Mouse (Mus musculus) forebrain, embryonic 12.5 days (tissue): ENCODE measurements around the gene Rerg. TPM values are rescaled to one million over a fixed set of nuclear protein-coding genes. Genes with fewer than 3 reads are reported as not detected.

Experiments
- ATAC-seq: fragments of 200-750 bp; cut with Nextera tagmentation; 2 replicates; pipeline ENCODE4 v1.8.0; 2017; ENCODE audit warnings: moderate TSS enrichment; ENCODE audit not compliant: low FRiP score
- H3K27ac ChIP-seq: fragments of 300-500 bp; sonication (generic); 2 replicates; pipeline ENCODE4 v1.5.1; 2016; ENCODE audit warnings: mild to moderate bottlenecking
- H3K27me3 ChIP-seq: fragments of 300-500 bp; sonication (generic); 2 replicates; pipeline ENCODE4 v1.6.1; 2016; ENCODE audit warnings: mild to moderate bottlenecking
- H3K36me3 ChIP-seq: fragments of 300-500 bp; sonication (generic); replicated peaks from 2 replicates; pipeline ENCODE4 v1.6.1; 2016; ENCODE audit warnings: mild to moderate bottlenecking
- H3K4me1 ChIP-seq: fragments of 300-500 bp; sonication (generic); 2 replicates; pipeline ENCODE4 v1.6.1; 2016
- H3K4me2 ChIP-seq: fragments of 300-500 bp; sonication (generic); 2 replicates; pipeline ENCODE4 v1.6.1; 2016; ENCODE audit warnings: mild to moderate bottlenecking, moderate library complexity
- H3K4me3 ChIP-seq: fragments of 300-500 bp; sonication (generic); replicated peaks from 2 replicates; pipeline ENCODE4 v1.5.1; 2016; ENCODE audit warnings: mild to moderate bottlenecking
- H3K9ac ChIP-seq: fragments of 300-500 bp; sonication (generic); 2 replicates; pipeline ENCODE4 v1.6.1; 2016; ENCODE audit warnings: mild to moderate bottlenecking
- H3K9me3 ChIP-seq: fragments of 300-500 bp; sonication (generic); 2 replicates; pipeline ENCODE4 v1.6.1; 2016
- WGBS: fragments of 180-500 bp; shearing (Covaris S2); methylation state at CpG from one replicate; pipeline ENCODE4 v1.1.7; 2016; 5-methylcytosine and 5-hydroxymethylcytosine counted together
- polyA plus RNA-seq: library from polyadenylated mRNA; unstranded; fragments of >200 nt; fragmentation: Nextera tagmentation; extraction: Ambion mirVana; gene quantifications from 2 replicates; pipeline ENCODE4 v1.2.1, GENCODE M21; 2016

Gene Rerg
- polyA plus RNA-seq, 1 experiment from 2014 or later: 4.2 TPM

GRCm38 (mm10) chr6:137088469-137088868 lies 81.8 kb downstream of the Rerg start:
- Histone ChIP-seq H3K4me3 (no peak overlapping the region), H3K27ac (no peak overlapping the region), H3K9ac (no peak overlapping the region), H3K4me2 (no peak overlapping the region), H3K4me1 (no peaks in the 10 kb centered on the region), H3K27me3 (no peaks in the 10 kb centered on the region), H3K36me3 (no peaks in the 10 kb centered on the region), H3K9me3 (0 out of 2 replicates have a peak, but pooled peaks cover 4% of the 10 kb centered on the region)
- no peak for ATAC-seq
- WGBS: 79% methylated on average over 6 of the region's 6 CpGs

GRCm38 (mm10) chr6:137087956-137088355 lies 82.3 kb downstream of the Rerg start:
- H3K36me3 ChIP-seq: no peaks in the 10 kb centered on the region
- H3K27me3 ChIP-seq: no peaks in the 10 kb centered on the region
- no peaks in the 10 kb centered on the region for H3K4me1 ChIP-seq
- H3K9ac ChIP-seq: no peak overlapping the region
- H3K4me3 ChIP-seq: no peak overlapping the region
- H3K4me2 ChIP-seq: no peak overlapping the region
- H3K9me3 ChIP-seq: 0 out of 2 replicates have a peak, but pooled peaks cover 4% of the 10 kb centered on the region
- ATAC-seq: no peak
- H3K27ac ChIP-seq: no peak overlapping the region
- 85% methylated on average over 5 of the region's 5 CpGs for WGBS

- no peaks in the 10 kb centered on the region for H3K4me1 ChIP-seq
- H3K9me3 ChIP-seq: 0 out of 2 replicates have a peak, but pooled peaks cover 4% of the 10 kb centered on the region
- 93% methylated on average over 3 of the region's 3 CpGs for WGBS
- H3K4me2 ChIP-seq: no peak overlapping the region
- H3K27me3 ChIP-seq: no peaks in the 10 kb centered on the region
- no peak overlapping the region for H3K4me3 ChIP-seq
- no peak overlapping the region for H3K27ac ChIP-seq
- H3K9ac ChIP-seq: no peak overlapping the region
- no peak for ATAC-seq
- no peaks in the 10 kb centered on the region for H3K36me3 ChIP-seq
Measured at GRCm38 (mm10) chr6:137087470-137087869, 82.8 kb downstream of the Rerg start.

GRCm38 (mm10) chr6:137079701-137080100 lies 90.6 kb downstream of the Rerg start:
- 85% methylated on average over 6 of the region's 6 CpGs for WGBS
- Histone ChIP-seq H3K9me3 (no peaks in the 10 kb centered on the region), H3K9ac (no peak overlapping the region), H3K4me1 (no peaks in the 10 kb centered on the region), H3K36me3 (no peaks in the 10 kb centered on the region), H3K27me3 (no peaks in the 10 kb centered on the region), H3K4me3 (no peak overlapping the region), H3K4me2 (no peak overlapping the region), H3K27ac (no peak overlapping the region)
- ATAC-seq: no peak

GRCm38 (mm10) chr6:137076731-137077130 lies 93.6 kb downstream of the Rerg start:
- H3K4me2 ChIP-seq: no peak overlapping the region
- no peak overlapping the region for H3K27ac ChIP-seq
- H3K9ac ChIP-seq: no peak overlapping the region
- no peak for ATAC-seq
- no peaks in the 10 kb centered on the region for H3K9me3 ChIP-seq
- H3K4me3 ChIP-seq: no peak overlapping the region
- 97% methylated on average over 13 of the region's 13 CpGs for WGBS
- H3K36me3 ChIP-seq: no peaks in the 10 kb centered on the region
- no peaks in the 10 kb centered on the region for H3K27me3 ChIP-seq
- no peaks in the 10 kb centered on the region for H3K4me1 ChIP-seq

GRCm38 (mm10) chr6:137076225-137076624 lies 94.1 kb downstream of the Rerg start:
- Histone ChIP-seq H3K4me1 (no peaks in the 10 kb centered on the region), H3K36me3 (no peaks in the 10 kb centered on the region), H3K4me3 (no peak overlapping the region), H3K27me3 (no peaks in the 10 kb centered on the region), H3K27ac (no peak overlapping the region), H3K9me3 (no peaks in the 10 kb centered on the region), H3K4me2 (no peak overlapping the region), H3K9ac (no peak overlapping the region)
- ATAC-seq: no peak
- WGBS: 91% methylated on average over 6 of the region's 6 CpGs

- no peaks in the 10 kb centered on the region for H3K36me3 ChIP-seq
- no peak overlapping the region for H3K4me2 ChIP-seq
- H3K27me3 ChIP-seq: no peaks in the 10 kb centered on the region
- H3K27ac ChIP-seq: no peak overlapping the region
- H3K4me1 ChIP-seq: no peaks in the 10 kb centered on the region
- 67% methylated on average over 8 of the region's 8 CpGs for WGBS
- no peaks in the 10 kb centered on the region for H3K9me3 ChIP-seq
- no peak overlapping the region for H3K4me3 ChIP-seq
- no peak for ATAC-seq
- no peak overlapping the region for H3K9ac ChIP-seq
Measured at GRCm38 (mm10) chr6:137072256-137072655, 98.0 kb downstream of the Rerg start.

- H3K27me3 ChIP-seq: no peaks in the 10 kb centered on the region
Measured at GRCm38 (mm10) chr6:137071466-137071865, 98.8 kb downstream of the Rerg start.

GRCm38 (mm10) chr6:137065506-137065905 lies 104.8 kb downstream of the Rerg start:
- H3K27me3 ChIP-seq: no peaks in the 10 kb centered on the region
- H3K36me3 ChIP-seq: no peaks in the 10 kb centered on the region
- 90% methylated on average over 7 of the region's 7 CpGs for WGBS
- H3K4me2 ChIP-seq: no peak overlapping the region
- no peak overlapping the region for H3K4me3 ChIP-seq
- ATAC-seq: no peak
- H3K9me3 ChIP-seq: no peaks in the 10 kb centered on the region
- no peak overlapping the region for H3K27ac ChIP-seq
- H3K9ac ChIP-seq: no peak overlapping the region
- H3K4me1 ChIP-seq: peaks cover 5% of the 10 kb centered on the region

More at GRCm38 (mm10) chr6:137071466-137071865, 98.8 kb downstream of the Rerg start:
- WGBS: 89% methylated on average over 9 of the region's 9 CpGs
- H3K9me3 ChIP-seq: no peaks in the 10 kb centered on the region
- no peak for ATAC-seq
- no peak overlapping the region for H3K27ac ChIP-seq
- H3K4me1 ChIP-seq: no peaks in the 10 kb centered on the region
- no peak overlapping the region for H3K4me3 ChIP-seq
- H3K4me2 ChIP-seq: no peak overlapping the region
- H3K36me3 ChIP-seq: no peaks in the 10 kb centered on the region
- no peak overlapping the region for H3K9ac ChIP-seq

- H3K4me2 ChIP-seq: no peak overlapping the region
- H3K27me3 ChIP-seq: no peaks in the 10 kb centered on the region
- ATAC-seq: no peak
- peaks cover 5% of the 10 kb centered on the region for H3K4me1 ChIP-seq
- H3K36me3 ChIP-seq: no peaks in the 10 kb centered on the region
- WGBS: 95% methylated on average over 14 of the region's 14 CpGs
- H3K4me3 ChIP-seq: no peak overlapping the region
- no peak overlapping the region for H3K9ac ChIP-seq
- H3K9me3 ChIP-seq: no peaks in the 10 kb centered on the region
- no peak overlapping the region for H3K27ac ChIP-seq
Measured at GRCm38 (mm10) chr6:137064786-137065185, 105.5 kb downstream of the Rerg start.

- no peak overlapping the region for H3K4me2 ChIP-seq
- peaks cover 5% of the 10 kb centered on the region for H3K4me1 ChIP-seq
- no peaks in the 10 kb centered on the region for H3K27me3 ChIP-seq
- WGBS: 72% methylated on average over 10 of the region's 10 CpGs
- no peak overlapping the region for H3K9ac ChIP-seq
- ATAC-seq: peak; percentile 80; the same call in 1 of the 2 replicates
- no peak overlapping the region for H3K4me3 ChIP-seq
- 0 out of 2 replicates have a peak overlapping the region, but pooled peaks have one; percentile 53 for H3K27ac ChIP-seq
- H3K9me3 ChIP-seq: no peaks in the 10 kb centered on the region
- H3K36me3 ChIP-seq: no peaks in the 10 kb centered on the region
Measured at GRCm38 (mm10) chr6:137063239-137063940, 106.9 kb downstream of the Rerg start.

- 90% methylated on average over 18 of the region's 18 CpGs for WGBS
- Histone ChIP-seq H3K4me2 (no peak overlapping the region), H3K4me1 (peaks cover 5% of the 10 kb centered on the region), H3K27me3 (no peaks in the 10 kb centered on the region), H3K27ac (no peak overlapping the region), H3K36me3 (no peaks in the 10 kb centered on the region), H3K4me3 (no peak overlapping the region), H3K9me3 (no peaks in the 10 kb centered on the region), H3K9ac (no peak overlapping the region)
- ATAC-seq: no peak
Measured at GRCm38 (mm10) chr6:137061880-137062531, 108.3 kb downstream of the Rerg start.

- ATAC-seq: no peak
- H3K4me1 ChIP-seq: peaks cover 5% of the 10 kb centered on the region
- no peaks in the 10 kb centered on the region for H3K36me3 ChIP-seq
- no peak overlapping the region for H3K4me3 ChIP-seq
- no peak overlapping the region for H3K4me2 ChIP-seq
- no peak overlapping the region for H3K9ac ChIP-seq
- H3K27me3 ChIP-seq: no peaks in the 10 kb centered on the region
- no peaks in the 10 kb centered on the region for H3K9me3 ChIP-seq
- H3K27ac ChIP-seq: no peak overlapping the region
- WGBS: 86% methylated on average over 5 of the region's 5 CpGs
Measured at GRCm38 (mm10) chr6:137060595-137060994, 109.7 kb downstream of the Rerg start.
